In the genomic region with DNA sequence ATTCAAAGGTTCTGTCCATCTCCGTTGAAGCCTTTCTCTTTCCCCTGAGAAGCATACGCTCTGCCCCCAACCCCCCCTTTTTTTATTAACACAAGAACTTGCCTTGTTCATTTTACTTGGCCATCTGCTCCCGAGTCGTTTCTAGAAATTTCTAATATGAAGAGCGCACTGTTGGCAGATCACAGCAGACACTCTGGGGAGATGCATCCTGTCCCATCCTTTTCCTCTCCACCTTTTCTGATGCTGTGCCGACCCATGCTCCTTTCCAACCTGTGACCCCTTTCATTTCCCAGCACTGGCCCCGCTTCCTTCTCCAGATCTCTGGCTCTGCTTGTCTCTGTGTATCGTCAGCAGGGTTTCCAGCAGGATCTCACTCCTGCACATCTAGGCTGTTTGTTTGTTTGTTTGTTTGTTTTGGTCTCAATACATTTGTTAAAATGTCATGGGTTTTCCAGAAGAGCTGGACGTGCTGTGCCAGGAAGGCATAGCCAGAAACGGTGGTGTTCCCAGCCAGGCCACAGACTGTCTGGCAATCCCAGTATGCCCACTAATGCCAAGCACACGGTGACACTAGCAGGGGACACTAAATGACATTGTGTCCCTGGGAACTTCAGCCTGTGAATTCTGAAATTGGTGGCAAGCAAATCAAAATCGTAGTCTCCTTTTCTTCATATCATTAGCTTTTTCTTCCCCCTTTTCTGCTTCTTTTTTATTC, we compare ENCODE assay signal across 12 mouse cellular contexts.
"Had no signal": no experiment of that assay in that cellular context is flagged by ENCODE, and none has a peak within 500 bp of the region (broad histone marks: within the 10 kb centered on the region; RNA-seq: fewer than 3 reads in every experiment).

No protein-coding gene starts in this region.

- H3K4me1 ChIP-seq: limb, embryonic 10.5 days; liver, embryonic 15.5 days; midbrain, embryonic 10.5 days; neural tube, embryonic 12.5 days had no signal

- H3K36me3 ChIP-seq: neural tube, embryonic 12.5 days had no signal

- H3K27me3 ChIP-seq: liver, embryonic 15.5 days; neural tube, embryonic 12.5 days had no signal

- DNase-seq: kidney, postnatal 25 days; lung, adult 2 months; lung, postnatal 36 days; midbrain, embryonic 14.5 days; thymus, adult 18-20 months; thymus, postnatal 14 days had no signal

- H3K4me3 ChIP-seq: left cerebral cortex, adult 2 months; limb, embryonic 10.5 days; liver, embryonic 15.5 days; midbrain, embryonic 10.5 days; myocyte; neural tube, embryonic 12.5 days had no signal

- H3K27ac ChIP-seq: left cerebral cortex, adult 2 months; limb, embryonic 10.5 days; liver, embryonic 15.5 days; midbrain, embryonic 10.5 days; neural tube, embryonic 12.5 days had no signal

- H3K9ac ChIP-seq: liver, embryonic 15.5 days; neural tube, embryonic 12.5 days had no signal
